Mouse (Mus musculus) forebrain, embryonic 10.5 days (tissue): ENCODE data around the gene Trpm8. TPM values are rescaled to one million over a fixed set of nuclear protein-coding genes. Genes with fewer than 3 reads are reported as not detected.

Experiments used
- DNase-seq: peaks from one replicate; pipeline ENCODE4 v3.0.0-alpha.2; 2017; ENCODE audit warnings: low spot score; ENCODE audit errors: extremely low spot score
- H3K27ac ChIP-seq: fragments of 300-500 bp; sonication (generic); 2 replicates; pipeline ENCODE4 v1.5.1; 2016; ENCODE audit warnings: mild to moderate bottlenecking
- H3K27me3 ChIP-seq: fragments of 300-500 bp; sonication (generic); 2 replicates; pipeline ENCODE4 v1.6.1; 2016; ENCODE audit warnings: mild to moderate bottlenecking; ENCODE audit not compliant: poor library complexity, severe bottlenecking
- H3K36me3 ChIP-seq: fragments of 300-500 bp; sonication (generic); replicated peaks from 2 replicates; pipeline ENCODE4 v1.6.1; 2016; ENCODE audit warnings: mild to moderate bottlenecking, moderate library complexity
- H3K4me1 ChIP-seq: fragments of 300-500 bp; sonication (generic); 2 replicates; pipeline ENCODE4 v1.6.1; 2016
- H3K4me3 ChIP-seq: fragments of 300-500 bp; sonication (generic); 2 replicates; pipeline ENCODE4 v1.5.1; 2016; ENCODE audit warnings: mild to moderate bottlenecking, moderate library complexity
- H3K9me3 ChIP-seq: fragments of 300-500 bp; sonication (generic); 2 replicates; pipeline ENCODE4 v1.6.1; 2016; ENCODE audit warnings: mild to moderate bottlenecking, moderate library complexity
- WGBS: fragments of 180-500 bp; shearing (Covaris S2); methylation state at CpG from one replicate; pipeline ENCODE4 v1.1.7; 2016; 5-methylcytosine and 5-hydroxymethylcytosine counted together
- polyA plus RNA-seq: library from polyadenylated mRNA; unstranded; fragments of >200 nt; fragmentation: Nextera tagmentation; extraction: Ambion mirVana; gene quantifications from 2 replicates; pipeline ENCODE4 v1.2.1, GENCODE M21; 2016

The Trpm8 gene
- polyA plus RNA-seq, 1 experiment from 2014 or later, result not detected

- Histone ChIP-seq H3K9me3 (no peaks in the 10 kb centered on the region), H3K4me3 (no peak overlapping the region), H3K27ac (no peak overlapping the region), H3K4me1 (peaks cover 8% of the 10 kb centered on the region), H3K36me3 (no peaks in the 10 kb centered on the region), H3K27me3 (no peaks in the 10 kb centered on the region; the same call in 1 of the 2 replicates)
- 72% methylated on average over 12 of the region's 12 CpGs for WGBS
- DNase-seq, result no peak
Measured at GRCm38 (mm10) chr1:88406078-88406806, 128.8 kb downstream of the Trpm8 start.

DNA sequence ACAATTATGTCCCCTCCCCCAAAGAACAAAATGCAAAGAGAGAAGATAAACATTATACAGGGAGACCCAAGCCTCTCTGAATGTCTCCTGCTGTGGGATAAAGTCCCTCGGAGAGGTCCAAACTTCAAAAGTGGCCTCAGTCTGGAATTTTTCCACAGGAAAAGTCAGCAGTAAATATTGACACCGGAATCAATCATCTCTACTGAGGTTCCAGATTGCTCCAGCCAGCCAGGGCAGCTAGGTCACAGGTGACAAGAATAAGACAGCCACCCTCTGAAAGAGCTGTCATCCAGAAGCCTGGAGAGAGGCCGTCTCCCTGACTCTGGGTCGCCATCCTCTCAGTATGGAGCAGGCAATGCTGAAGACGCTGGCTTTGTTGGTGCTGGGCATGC, 129.3 kb downstream of the Trpm8 start, which contains the start of gene Spp2:
Gene Spp2, plus strand, starts transcription at position 155 of the 392 bp plus-strand sequence.
- Histone ChIP-seq H3K27ac (no peak within 1 kb of the TSS), H3K27me3 (no peaks in the 10 kb centered on the region; the same call in 1 of the 2 replicates), H3K36me3 (no peaks in the 10 kb centered on the region), H3K4me3 (no peak within 1 kb of the TSS), H3K9me3 (no peaks in the 10 kb centered on the region), H3K4me1 (peaks cover 14% of the 10 kb centered on the region)
- no peak for DNase-seq
- 77% methylated on average over 5 of the region's 5 CpGs for WGBS

DNA sequence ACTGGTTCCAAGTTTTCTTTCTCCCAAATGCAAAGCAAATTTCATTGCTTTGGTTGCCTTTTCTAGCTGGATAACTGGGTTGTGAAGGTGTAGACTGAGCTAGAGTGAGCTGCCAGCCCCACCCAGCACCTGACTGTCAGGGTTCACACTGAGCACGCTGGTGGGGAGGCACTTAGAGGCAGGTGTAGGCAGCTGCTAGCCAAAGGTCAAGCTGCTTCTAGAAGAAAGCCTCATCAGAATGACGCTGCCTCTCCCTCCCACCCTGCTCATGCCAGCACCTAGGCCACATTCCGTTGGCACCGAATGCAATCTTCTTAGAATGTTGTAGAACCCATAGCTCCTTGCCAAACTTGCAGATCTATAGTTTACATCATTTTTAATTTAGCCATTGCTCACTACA, 130.9 kb downstream of the Trpm8 start:
- WGBS, result 91% methylated on average over 4 of the region's 4 CpGs
- Histone ChIP-seq H3K27ac (no peak overlapping the region), H3K4me1 (peaks cover 22% of the 10 kb centered on the region), H3K27me3 (no peaks in the 10 kb centered on the region; the same call in 1 of the 2 replicates), H3K4me3 (no peak overlapping the region), H3K36me3 (no peaks in the 10 kb centered on the region), H3K9me3 (no peaks in the 10 kb centered on the region)
- DNase-seq, result no peak

- peaks cover 14% of the 10 kb centered on the region for H3K4me1 ChIP-seq
- WGBS, result 48% methylated on average over 5 of the region's 5 CpGs
- H3K36me3 ChIP-seq, result no peaks in the 10 kb centered on the region
- DNase-seq, result no peak
- H3K9me3 ChIP-seq, result no peaks in the 10 kb centered on the region
- H3K27ac ChIP-seq, result peak overlapping the region; percentile 51; the same call in 1 of the 2 replicates
- H3K27me3 ChIP-seq, result no peaks in the 10 kb centered on the region
- H3K4me3 ChIP-seq, result no peak overlapping the region
Measured at GRCm38 (mm10) chr1:88412013-88412412, 134.6 kb downstream of the Trpm8 start.

DNA sequence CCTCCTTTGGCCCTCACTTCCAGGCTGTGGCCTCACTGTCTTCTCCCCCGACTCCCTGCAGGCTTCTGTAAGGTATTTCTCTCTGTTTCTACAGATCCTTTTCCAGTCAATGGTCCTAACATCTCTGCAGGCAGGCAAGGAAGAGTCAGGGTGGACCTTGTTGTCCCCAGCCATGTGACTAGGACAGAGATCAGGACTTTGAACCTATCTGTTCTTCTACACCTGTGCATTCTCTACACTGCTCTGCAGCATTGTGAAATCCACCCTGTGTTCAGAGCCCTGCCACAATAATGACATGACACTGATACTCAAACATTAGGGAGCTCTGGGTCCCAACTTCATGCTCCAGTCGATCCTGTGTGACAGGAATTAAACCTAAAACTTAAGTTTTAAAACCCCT, 141.5 kb downstream of the Trpm8 start:
- DNase-seq, result no peak
- Histone ChIP-seq H3K27me3 (no peaks in the 10 kb centered on the region), H3K9me3 (no peaks in the 10 kb centered on the region), H3K27ac (no peak overlapping the region), H3K36me3 (no peaks in the 10 kb centered on the region), H3K4me3 (no peak overlapping the region), H3K4me1 (no peaks in the 10 kb centered on the region)
- 86% methylated on average over 2 of the region's 2 CpGs for WGBS

- Histone ChIP-seq H3K4me1 (peaks cover 5% of the 10 kb centered on the region), H3K27me3 (peaks cover 4% of the 10 kb centered on the region; the same call in 1 of the 2 replicates), H3K27ac (no peak overlapping the region), H3K9me3 (no peaks in the 10 kb centered on the region), H3K36me3 (no peaks in the 10 kb centered on the region), H3K4me3 (no peak overlapping the region)
- 89% methylated on average over 10 of the region's 10 CpGs for WGBS
- DNase-seq, result no peak
Measured at GRCm38 (mm10) chr1:88422045-88422444, 144.6 kb downstream of the Trpm8 start.

- DNase-seq, result no peak
- Histone ChIP-seq H3K36me3 (no peaks in the 10 kb centered on the region), H3K4me3 (no peak overlapping the region), H3K9me3 (no peaks in the 10 kb centered on the region), H3K4me1 (peaks cover 5% of the 10 kb centered on the region), H3K27me3 (peaks cover 4% of the 10 kb centered on the region; the same call in 1 of the 2 replicates), H3K27ac (no peak overlapping the region)
- WGBS, result 82% methylated on average over 7 of the region's 7 CpGs
Measured at GRCm38 (mm10) chr1:88422846-88423395, 145.5 kb downstream of the Trpm8 start.

DNA sequence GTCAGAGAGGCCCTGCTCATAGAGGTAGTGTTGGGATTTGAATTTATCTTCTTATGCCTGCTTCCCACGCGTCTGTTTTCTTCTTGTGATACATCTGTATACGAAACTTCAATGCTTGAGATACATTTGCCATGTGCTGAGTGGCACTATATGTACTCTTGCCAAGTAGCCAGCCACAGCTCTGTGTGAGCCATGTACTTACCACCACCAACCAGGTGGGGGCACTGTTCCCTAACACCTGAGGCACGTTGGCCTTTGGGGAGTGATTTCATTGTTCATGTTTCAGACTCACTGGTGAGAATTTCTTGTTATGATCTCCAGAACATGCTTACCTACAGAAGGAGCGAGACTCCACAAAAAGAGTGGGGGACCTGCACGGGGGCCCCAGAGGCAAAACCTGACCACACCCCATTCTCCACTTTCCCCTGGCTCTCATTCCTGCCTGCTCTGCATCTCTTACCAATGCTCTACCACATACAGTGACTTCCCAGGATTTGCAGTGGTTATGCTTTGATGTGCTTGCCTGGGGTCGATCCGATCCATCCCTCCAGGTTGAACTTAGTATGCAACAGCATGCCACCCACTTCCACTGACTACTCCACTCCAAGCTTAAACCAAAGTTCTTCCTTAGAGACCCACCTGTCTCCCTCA, 147.3 kb downstream of the Trpm8 start:
- WGBS, result 26% methylated on average over 8 of the region's 8 CpGs
- H3K27ac ChIP-seq, result peak overlapping the region; percentile 72
- peak; percentile 81 for DNase-seq
- H3K36me3 ChIP-seq, result no peaks in the 10 kb centered on the region
- H3K4me1 ChIP-seq, result peaks cover 20% of the 10 kb centered on the region
- H3K27me3 ChIP-seq, result peaks cover 4% of the 10 kb centered on the region; the same call in 1 of the 2 replicates
- H3K9me3 ChIP-seq, result no peaks in the 10 kb centered on the region
- H3K4me3 ChIP-seq, result no peak overlapping the region

DNA sequence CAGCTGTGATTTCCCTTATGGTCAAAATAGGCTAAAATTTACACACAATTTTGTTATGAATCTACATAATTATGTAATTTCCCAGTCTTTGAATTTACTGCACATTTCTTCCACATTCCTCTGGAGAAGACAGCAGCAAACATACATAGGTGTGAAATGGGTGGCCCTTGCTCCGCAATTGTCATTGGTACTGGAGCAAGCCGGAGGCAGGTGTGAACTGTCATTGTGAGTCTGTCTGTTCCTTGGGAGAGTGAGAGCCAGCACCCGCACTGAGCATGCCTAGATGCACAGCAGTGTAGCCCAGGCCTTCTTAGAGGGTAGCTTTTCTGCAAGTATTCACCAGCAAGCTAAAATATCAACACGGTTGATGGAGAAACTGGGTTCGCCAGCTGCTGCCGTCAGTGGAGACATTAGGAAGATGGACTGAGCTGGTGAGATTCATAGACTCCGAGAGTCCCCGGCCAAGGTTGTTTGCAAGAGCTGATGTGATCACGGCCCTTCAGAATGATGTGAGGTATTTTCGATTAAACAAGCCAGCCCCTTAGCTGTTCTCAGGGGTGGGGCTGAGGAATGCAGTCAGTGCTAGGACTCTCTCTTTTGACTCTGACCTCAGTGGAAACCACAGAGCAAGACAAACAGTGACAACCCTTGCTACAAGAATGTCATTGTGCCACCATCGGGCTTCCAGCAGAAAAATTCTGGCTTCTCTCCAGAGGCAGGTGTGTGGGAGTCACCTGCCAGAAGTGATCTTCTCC, 150.7 kb downstream of the Trpm8 start:
- Histone ChIP-seq H3K9me3 (no peaks in the 10 kb centered on the region), H3K4me1 (peaks cover 21% of the 10 kb centered on the region), H3K27me3 (peaks cover 4% of the 10 kb centered on the region; the same call in 1 of the 2 replicates), H3K27ac (no peak overlapping the region), H3K4me3 (no peak overlapping the region), H3K36me3 (no peaks in the 10 kb centered on the region)
- DNase-seq, result no peak
- 91% methylated on average over 11 of the region's 11 CpGs for WGBS

GRCm38 (mm10) chr1:88429413-88429812, 152.0 kb downstream of the Trpm8 start:
- Histone ChIP-seq H3K4me1 (peaks cover 28% of the 10 kb centered on the region), H3K27me3 (peaks cover 4% of the 10 kb centered on the region; the same call in 1 of the 2 replicates), H3K36me3 (no peaks in the 10 kb centered on the region), H3K9me3 (no peaks in the 10 kb centered on the region), H3K27ac (no peak overlapping the region), H3K4me3 (no peak overlapping the region)
- WGBS, result 50% methylated on average over 1 of the region's 1 CpGs
- DNase-seq, result no peak

- no peak overlapping the region for H3K27ac ChIP-seq
- H3K4me3 ChIP-seq, result no peak overlapping the region
- H3K9me3 ChIP-seq, result no peaks in the 10 kb centered on the region
- H3K27me3 ChIP-seq, result no peaks in the 10 kb centered on the region
- DNase-seq, result no peak
- H3K36me3 ChIP-seq, result no peaks in the 10 kb centered on the region
- 94% methylated on average over 4 of the region's 4 CpGs for WGBS
- H3K4me1 ChIP-seq, result peaks cover 23% of the 10 kb centered on the region
Measured at GRCm38 (mm10) chr1:88431262-88431661, 153.8 kb downstream of the Trpm8 start.

GRCm38 (mm10) chr1:88432601-88433000, 155.1 kb downstream of the Trpm8 start:
- 69% methylated on average over 3 of the region's 3 CpGs for WGBS
- no peaks in the 10 kb centered on the region for H3K27me3 ChIP-seq
- H3K36me3 ChIP-seq, result no peaks in the 10 kb centered on the region

More at GRCm38 (mm10) chr1:88432601-88433000, 155.1 kb downstream of the Trpm8 start:
- Histone ChIP-seq H3K9me3 (no peaks in the 10 kb centered on the region), H3K4me3 (no peak overlapping the region), H3K4me1 (peaks cover 23% of the 10 kb centered on the region), H3K27ac (no peak overlapping the region)
- no peak for DNase-seq
